Mouse (Mus musculus) 3T3-L1 (cell line): Measurements from ENCODE around the gene 5330417C22Rik.
"Not testable (repeated sequence)": the region's sequence is repeated elsewhere in the genome, so short reads cannot be mapped to it uniquely, and the experiment has no call there.

ENCODE experiments used
- DNase-seq: peaks from one replicate; pipeline ENCODE4 v3.0.0-alpha.2; 2015; ENCODE audit warnings: low read depth, low spot score

5330417C22Rik gene

GRCm38 (mm10) chr3:108533114-108533885 lies 3.0 kb downstream of the 5330417C22Rik start:
- no peak for DNase-seq

GRCm38 (mm10) chr3:108528489-108528888 lies 7.8 kb downstream of the 5330417C22Rik start:
- no peak for DNase-seq

GRCm38 (mm10) chr3:108523415-108523814 lies 12.9 kb downstream of the 5330417C22Rik start:
- DNase-seq, result peak; percentile 14

GRCm38 (mm10) chr3:108518276-108518675 lies 18.1 kb downstream of the 5330417C22Rik start:
- no peak for DNase-seq

- no peak for DNase-seq
Observed at GRCm38 (mm10) chr3:108513465-108513864, 22.9 kb downstream of the 5330417C22Rik start.

GRCm38 (mm10) chr3:108510716-108511483 lies 25.4 kb downstream of the 5330417C22Rik start:
- no peak for DNase-seq

- no peak for DNase-seq
Observed at GRCm38 (mm10) chr3:108510156-108510555, 26.2 kb downstream of the 5330417C22Rik start.

- DNase-seq, result no peak
Observed at GRCm38 (mm10) chr3:108508745-108509474, 27.4 kb downstream of the 5330417C22Rik start.

GRCm38 (mm10) chr3:108503908-108504307 lies 32.4 kb downstream of the 5330417C22Rik start:
- DNase-seq, result no peak

GRCm38 (mm10) chr3:108501411-108501810 lies 34.9 kb downstream of the 5330417C22Rik start:
- not testable (repeated sequence) for DNase-seq

GRCm38 (mm10) chr3:108499826-108500225 lies 36.5 kb downstream of the 5330417C22Rik start:
- DNase-seq, result peak; percentile 8

- DNase-seq, result no peak
Observed at GRCm38 (mm10) chr3:108497602-108498001, 38.7 kb downstream of the 5330417C22Rik start.

- no peak for DNase-seq
Observed at GRCm38 (mm10) chr3:108495486-108495885, 40.9 kb downstream of the 5330417C22Rik start.

- DNase-seq, result no peak
Observed at GRCm38 (mm10) chr3:108494861-108495474, 41.4 kb downstream of the 5330417C22Rik start.

GRCm38 (mm10) chr3:108489968-108490367 lies 46.4 kb downstream of the 5330417C22Rik start:
- peak; percentile 23 for DNase-seq

- no peak for DNase-seq
Observed at GRCm38 (mm10) chr3:108484749-108485148, 51.6 kb downstream of the 5330417C22Rik start.

- DNase-seq, result no peak
Observed at GRCm38 (mm10) chr3:108478800-108479199, 57.5 kb downstream of the 5330417C22Rik start.

- no peak for DNase-seq
Observed at GRCm38 (mm10) chr3:108476761-108477619, 59.3 kb downstream of the 5330417C22Rik start.

GRCm38 (mm10) chr3:108475496-108475895 lies 60.8 kb downstream of the 5330417C22Rik start:
- DNase-seq, result no peak

GRCm38 (mm10) chr3:108474969-108475368 lies 61.4 kb downstream of the 5330417C22Rik start:
- no peak for DNase-seq

- DNase-seq, result peak; percentile 18
Observed at GRCm38 (mm10) chr3:108467760-108468159, 68.6 kb downstream of the 5330417C22Rik start.
